Mouse (Mus musculus): ENCODE measurements at regions not wholly inside any gene's neighbourhood (a gene's known extent, or its start where the extent isn't known, plus 50 kb on each side); places are given as distances from the start of the nearest gene placed in this dataset. TPM values are rescaled to one million over a fixed set of nuclear protein-coding genes. Genes with fewer than 3 reads are reported as not detected.

GRCm38 (mm10) chr1:46963973-46964727, 71.5 kb upstream of the Slc39a10 start:
- H3K4me2 ChIP-seq = no peak overlapping the region
- no peaks in the 10 kb centered on the region for H3K36me3 ChIP-seq
- WGBS = 82% methylated on average over 5 of the region's 5 CpGs
- H3K4me1 ChIP-seq (replicated peaks) = 0 out of 2 replicates have a peak, but pooled peaks cover 3% of the 10 kb centered on the region
- no peak overlapping the region for H3K27ac ChIP-seq
- H3K27me3 ChIP-seq = no peaks in the 10 kb centered on the region
- ATAC-seq (ENCODE audit: low FRiP score) = no peak
- H3K9ac ChIP-seq = no peak overlapping the region
- H3K9me3 ChIP-seq = no peaks in the 10 kb centered on the region
- no peak overlapping the region for H3K4me3 ChIP-seq

Small RNAs in the stretch of these regions (microRNA-seq; reads per million reads assigned to microRNA genes)
- gene Mir6350 = not detected
